Mouse (Mus musculus) liver, embryonic 13.5 days (tissue): ENCODE results near the gene Card6. TPM values are rescaled to one million over a fixed set of nuclear protein-coding genes. Genes with fewer than 3 reads are reported as not detected.

Experiments used
- ATAC-seq: fragments of 200-750 bp; cut with Nextera tagmentation; 2 replicates; pipeline ENCODE4 v1.8.0; 2017; ENCODE audit warnings: low read depth, mild to moderate bottlenecking, moderate number of reproducible peaks, moderate library complexity
- DNase-seq: peaks from one replicate; pipeline ENCODE4 v3.0.0; 2022
- H3K27ac ChIP-seq: fragments of 300-500 bp; sonication (generic); 2 replicates; pipeline ENCODE4 v1.5.1; 2015; ENCODE audit warnings: moderate library complexity, mild to moderate bottlenecking, inconsistent platforms
- H3K27me3 ChIP-seq: fragments of 300-500 bp; sonication (generic); 2 replicates; pipeline ENCODE4 v1.6.1; 2015; ENCODE audit warnings: mild to moderate bottlenecking, inconsistent platforms
- H3K36me3 ChIP-seq: fragments of 300-500 bp; sonication (generic); 2 replicates; pipeline ENCODE4 v1.6.1; 2015; ENCODE audit warnings: mild to moderate bottlenecking, inconsistent platforms
- H3K4me1 ChIP-seq: fragments of 300-500 bp; sonication (generic); replicated peaks from 2 replicates; pipeline ENCODE4 v1.6.1; 2015; ENCODE audit warnings: inconsistent platforms
- H3K4me2 ChIP-seq: fragments of 300-500 bp; sonication (generic); 2 replicates; pipeline ENCODE4 v1.6.1; 2015; ENCODE audit warnings: inconsistent platforms, mild to moderate bottlenecking, moderate library complexity
- H3K4me3 ChIP-seq: fragments of 300-500 bp; sonication (generic); replicated peaks from 2 replicates; pipeline ENCODE4 v1.5.1; 2015; ENCODE audit warnings: mild to moderate bottlenecking, inconsistent platforms
- H3K9ac ChIP-seq: fragments of 300-500 bp; sonication (generic); 2 replicates; pipeline ENCODE4 v1.6.1; 2015; ENCODE audit warnings: mild to moderate bottlenecking, inconsistent platforms
- H3K9me3 ChIP-seq: fragments of 300-500 bp; sonication (generic); replicated peaks from 2 replicates; pipeline ENCODE4 v1.6.1; 2016; ENCODE audit warnings: inconsistent platforms
- WGBS: fragments of 180-500 bp; shearing (Covaris S2); methylation state at CpG from one replicate; pipeline ENCODE4 v1.1.7; 2015; ENCODE audit not compliant: insufficient replicate concordance; 5-methylcytosine and 5-hydroxymethylcytosine counted together
- polyA plus RNA-seq: library from polyadenylated mRNA; unstranded; fragments of >200 nt; fragmentation: Nextera tagmentation; extraction: Ambion mirVana; gene quantifications from 2 replicates; pipeline ENCODE4 v1.2.1, GENCODE M21; 2015

Gene Card6
- polyA plus RNA-seq, 1 experiment from 2014 or later, result 0.41 TPM

- Histone ChIP-seq H3K27ac (no peak overlapping the region), H3K9ac (no peak overlapping the region), H3K4me2 (no peak overlapping the region), H3K9me3 (no peaks in the 10 kb centered on the region), H3K36me3 (no peaks in the 10 kb centered on the region), H3K27me3 (no peaks in the 10 kb centered on the region), H3K4me1 (no peaks in the 10 kb centered on the region), H3K4me3 (no peak overlapping the region)
- ATAC-seq, result no peak
- 25% methylated on average over 1 of the region's 1 CpGs for WGBS
- DNase-seq, result no peak
Measured at GRCm38 (mm10) chr15:5081235-5081634, 27.1 kb downstream of the Card6 start.

DNA sequence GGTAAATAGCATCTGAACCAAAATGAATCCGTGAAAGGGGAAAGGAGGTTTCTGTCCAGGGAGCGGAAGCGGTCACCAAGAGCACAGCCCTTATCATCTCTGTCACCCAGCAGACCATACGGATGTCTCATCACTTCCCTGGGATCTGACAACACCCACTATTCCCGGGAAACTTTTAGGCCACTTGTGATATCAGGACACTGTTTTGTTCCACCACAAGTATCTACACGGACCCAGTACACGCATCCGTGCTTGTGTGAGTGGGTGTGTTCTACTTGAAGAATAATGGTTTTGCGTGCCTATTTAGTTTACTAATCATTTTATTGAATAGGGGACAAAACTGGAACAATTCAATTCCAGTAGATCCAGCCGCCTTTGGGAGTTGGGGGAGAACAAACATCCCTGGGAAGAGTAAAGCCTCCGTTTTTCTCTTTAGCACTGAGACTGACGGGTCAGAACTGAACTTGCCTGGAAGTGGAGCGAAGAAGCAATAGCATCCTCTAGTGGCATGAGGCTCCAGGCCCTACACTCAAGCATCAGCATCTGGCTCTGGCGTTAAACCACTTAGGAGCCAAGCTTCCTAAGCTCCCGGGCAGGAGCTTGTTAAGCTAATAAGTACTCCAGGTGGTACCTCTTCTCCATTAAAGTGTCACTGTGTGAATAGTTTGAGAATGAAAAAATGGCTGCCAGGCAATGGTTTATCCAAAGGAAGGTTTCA, 39.4 kb downstream of the Card6 start:
- Histone ChIP-seq H3K9me3 (no peaks in the 10 kb centered on the region), H3K36me3 (no peaks in the 10 kb centered on the region), H3K4me3 (no peak overlapping the region), H3K9ac (no peak overlapping the region), H3K4me2 (no peak overlapping the region), H3K4me1 (no peaks in the 10 kb centered on the region), H3K27ac (no peak overlapping the region), H3K27me3 (no peaks in the 10 kb centered on the region)
- DNase-seq, result no peak
- WGBS, result 49% methylated on average over 15 of the region's 15 CpGs
- no peak for ATAC-seq

- no peak within 1 kb of the TSS for H3K4me2 ChIP-seq
- no peaks in the 10 kb centered on the region for H3K4me1 ChIP-seq
- no peak within 1 kb of the TSS for H3K27ac ChIP-seq
- H3K9me3 ChIP-seq, result no peaks in the 10 kb centered on the region
- H3K9ac ChIP-seq, result no peak within 1 kb of the TSS
- no peak within 1 kb of the TSS for H3K4me3 ChIP-seq
- ATAC-seq (no peak), DNase-seq (no peak)
- no peaks in the 10 kb centered on the region for H3K36me3 ChIP-seq
- H3K27me3 ChIP-seq, result no peaks in the 10 kb centered on the region
Measured at GRCm38 (mm10) chr15:5063635-5064034, 44.7 kb downstream of the Card6 start, which contains the start of gene C7. Gene C7 (minus strand): TSS chr15:5063740.

Other genes with a start within 250 kb of the Card6 start
- gene Mroh2b, start 209.8 kb downstream of the Card6 start, polyA plus RNA-seq, result not detected in 2 replicates
- not detected in 2 replicates for gene C7, start 44.8 kb downstream of the Card6 start, polyA plus RNA-seq
- 482 and 499 TPM in 2 replicates for gene Rpl37, start 8.1 kb upstream of the Card6 start, polyA plus RNA-seq
- 13.9 and 20.1 TPM in 2 replicates for gene Prkaa1, start 35.3 kb upstream of the Card6 start, polyA plus RNA-seq
- gene Ttc33, start 77.0 kb upstream of the Card6 start, polyA plus RNA-seq, result 16.8 and 21.9 TPM in 2 replicates
- 2.2 and 2.4 TPM in 2 replicates for gene Ptger4, start 135.6 kb upstream of the Card6 start, polyA plus RNA-seq